Mouse (Mus musculus): Measurements from ENCODE around the gene D630023F18Rik. TPM values are rescaled to one million over a fixed set of nuclear protein-coding genes. Genes with fewer than 3 reads are reported as not detected.

Gene D630023F18Rik
- 0.08 TPM in 1 of 2 replicates, not detected in the other for polyA plus RNA-seq (2012; rRNA removed)

DNA sequence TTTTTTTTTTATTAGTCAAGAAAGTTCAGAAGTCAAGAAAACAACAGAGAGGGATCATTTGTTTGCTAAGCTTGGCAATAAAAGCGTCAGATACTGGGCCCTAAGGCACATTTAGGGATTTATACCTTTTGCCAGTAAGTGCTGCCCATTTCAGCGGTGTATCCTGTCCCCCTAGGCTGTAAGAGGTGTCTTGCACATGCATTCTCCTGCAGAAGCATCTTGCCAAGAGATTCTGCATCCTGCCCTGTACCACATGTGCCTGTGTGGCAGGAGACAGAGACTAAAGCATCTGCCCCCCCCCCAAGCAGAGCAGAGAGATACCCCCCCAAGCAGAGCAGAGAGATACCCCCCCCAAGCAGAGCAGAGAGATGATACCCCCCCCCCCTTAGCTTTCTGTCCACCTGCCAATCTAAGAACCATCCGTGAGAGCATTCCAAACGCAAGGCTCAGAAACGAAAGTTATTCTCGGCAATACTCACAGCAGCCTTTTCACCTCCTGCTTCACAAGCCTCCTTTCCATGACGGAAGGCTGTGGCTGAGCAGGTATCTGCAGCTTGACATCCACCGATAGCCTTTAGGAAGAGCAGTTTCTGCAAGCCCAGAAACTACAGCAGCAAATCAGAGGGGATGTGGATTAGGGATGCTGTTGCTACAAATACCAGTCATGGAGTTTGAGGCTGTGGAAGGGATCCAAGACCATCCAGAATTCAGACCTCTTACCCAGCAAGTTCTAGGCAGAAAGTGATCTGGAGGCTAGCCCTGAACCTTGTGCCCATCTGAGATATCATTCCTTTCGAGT lies at the start of gene D630023F18Rik:
D630023F18Rik (minus strand) TSS at position 641 of the 799 bp plus-strand sequence.
- Histone ChIP-seq H3K27me3 (ENCODE audit: control insufficient read depth, insufficient read depth, low read length) (no peaks in the 10 kb centered on the region), H3K27ac (ENCODE audit: control insufficient read depth, insufficient read depth, low read depth, low read length) (no peak within 1 kb of the TSS), H3K36me3 (ENCODE audit: control insufficient read depth, insufficient read depth, low read length) (no peaks in the 10 kb centered on the region), H3K4me1 (ENCODE audit: control insufficient read depth, insufficient read depth, low read length) (no peaks in the 10 kb centered on the region), H3K4me3 (ENCODE audit: control insufficient read depth, low read depth, low read length) (no peak within 1 kb of the TSS)
- TF ChIP-seq POLR2A (IDR thresholded peaks at IDR 0.05; ENCODE audit: control insufficient read depth, low read depth, low read length), result no peak
- no peak for TF ChIP-seq CTCF (IDR thresholded peaks at IDR 0.05; ENCODE audit: control insufficient read depth, insufficient read depth, insufficient replicate concordance, low read depth, low read length)

DNA sequence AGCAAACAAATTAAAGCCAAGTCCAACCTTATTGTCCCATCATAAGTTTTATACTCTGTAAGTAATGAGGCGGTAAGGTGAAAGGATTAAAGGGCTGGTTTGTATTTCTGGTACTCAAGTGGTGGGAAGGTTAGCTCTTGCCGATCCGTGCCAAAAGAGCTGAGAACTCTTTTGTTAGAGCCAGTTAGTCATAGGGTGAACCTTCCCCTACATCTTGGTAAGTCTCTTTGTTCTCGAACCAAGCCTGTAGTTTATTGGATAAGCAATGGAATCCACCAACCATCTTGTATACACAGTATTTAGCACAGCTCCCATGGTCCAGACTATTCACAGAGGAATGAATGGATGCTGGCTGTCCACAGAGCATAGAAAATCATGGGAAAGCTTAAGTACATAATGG lies 48.6 kb upstream of the D630023F18Rik start:
- Histone ChIP-seq H3K4me3 (ENCODE audit: control insufficient read depth, low read depth, low read length) (no peak overlapping the region), H3K4me1 (ENCODE audit: control insufficient read depth, insufficient read depth, low read length) (0 out of 2 replicates have a peak, but pooled peaks cover 2% of the 10 kb centered on the region), H3K36me3 (ENCODE audit: control insufficient read depth, insufficient read depth, low read length) (no peaks in the 10 kb centered on the region), H3K27ac (ENCODE audit: control insufficient read depth, insufficient read depth, low read depth, low read length) (no peak overlapping the region), H3K27me3 (ENCODE audit: control insufficient read depth, insufficient read depth, low read length) (no peaks in the 10 kb centered on the region)
- no peak for TF ChIP-seq POLR2A (IDR thresholded peaks at IDR 0.05; ENCODE audit: control insufficient read depth, low read depth, low read length)
- TF ChIP-seq CTCF (IDR thresholded peaks at IDR 0.05; ENCODE audit: control insufficient read depth, insufficient read depth, insufficient replicate concordance, low read depth, low read length), result no peak

DNA sequence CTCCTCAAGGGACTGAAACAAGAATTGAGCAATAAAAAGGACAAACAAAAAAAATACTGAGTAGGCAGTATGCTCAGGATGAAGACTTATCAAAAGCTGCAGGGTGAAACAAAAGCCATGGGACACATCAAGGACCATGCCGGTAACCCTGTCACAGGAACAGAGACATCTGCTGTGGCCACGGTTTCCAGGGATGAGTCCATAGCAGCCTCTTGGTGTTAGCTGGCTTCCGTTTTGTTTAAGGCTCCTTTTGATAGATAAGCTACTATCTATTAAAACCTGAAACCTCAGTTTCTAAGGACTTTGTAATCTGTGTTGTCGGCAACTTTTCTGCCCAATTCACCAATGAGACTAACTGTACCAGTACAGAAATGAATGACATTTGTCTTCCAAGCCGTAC lies 46.9 kb upstream of the D630023F18Rik start:
- no peaks in the 10 kb centered on the region for H3K4me1 ChIP-seq (ENCODE audit: control insufficient read depth, insufficient read depth, low read length)
- H3K4me3 ChIP-seq (ENCODE audit: control insufficient read depth, low read depth, low read length), result no peak overlapping the region
- H3K36me3 ChIP-seq (ENCODE audit: control insufficient read depth, insufficient read depth, low read length), result no peaks in the 10 kb centered on the region
- H3K27me3 ChIP-seq (ENCODE audit: control insufficient read depth, insufficient read depth, low read length), result no peaks in the 10 kb centered on the region
- H3K27ac ChIP-seq (ENCODE audit: control insufficient read depth, insufficient read depth, low read depth, low read length), result no peak overlapping the region
- TF ChIP-seq CTCF (IDR thresholded peaks at IDR 0.05; ENCODE audit: control insufficient read depth, insufficient read depth, insufficient replicate concordance, low read depth, low read length) (no peak), POLR2A (IDR thresholded peaks at IDR 0.05; ENCODE audit: control insufficient read depth, low read depth, low read length) (no peak)

DNA sequence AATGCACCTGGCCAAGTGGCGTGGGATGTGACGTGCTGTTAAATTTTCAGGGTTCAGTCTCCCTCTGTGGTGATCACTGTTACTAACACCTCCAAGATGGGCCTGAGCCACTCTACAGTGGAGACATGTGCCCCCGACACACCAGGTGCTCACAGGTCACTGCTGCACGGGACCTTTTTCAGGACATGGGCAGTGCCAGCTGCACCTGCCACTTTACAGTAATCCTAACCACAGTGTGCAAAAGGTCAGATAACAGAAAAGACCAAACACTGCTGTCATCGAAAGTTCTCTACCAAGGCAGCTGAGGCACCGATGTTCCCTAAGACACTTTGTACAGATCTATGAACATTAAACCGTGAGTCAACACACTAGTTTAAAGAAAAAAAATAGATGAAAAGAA lies 46.5 kb upstream of the D630023F18Rik start:
- Histone ChIP-seq H3K36me3 (ENCODE audit: control insufficient read depth, insufficient read depth, low read length) (no peaks in the 10 kb centered on the region), H3K4me3 (ENCODE audit: control insufficient read depth, low read depth, low read length) (no peak overlapping the region), H3K4me1 (ENCODE audit: control insufficient read depth, insufficient read depth, low read length) (no peaks in the 10 kb centered on the region), H3K27me3 (ENCODE audit: control insufficient read depth, insufficient read depth, low read length) (no peaks in the 10 kb centered on the region), H3K27ac (ENCODE audit: control insufficient read depth, insufficient read depth, low read depth, low read length) (no peak overlapping the region)
- TF ChIP-seq POLR2A (IDR thresholded peaks at IDR 0.05; ENCODE audit: control insufficient read depth, low read depth, low read length) (no peak), CTCF (IDR thresholded peaks at IDR 0.05; ENCODE audit: control insufficient read depth, insufficient read depth, insufficient replicate concordance, low read depth, low read length) (no peak)

DNA sequence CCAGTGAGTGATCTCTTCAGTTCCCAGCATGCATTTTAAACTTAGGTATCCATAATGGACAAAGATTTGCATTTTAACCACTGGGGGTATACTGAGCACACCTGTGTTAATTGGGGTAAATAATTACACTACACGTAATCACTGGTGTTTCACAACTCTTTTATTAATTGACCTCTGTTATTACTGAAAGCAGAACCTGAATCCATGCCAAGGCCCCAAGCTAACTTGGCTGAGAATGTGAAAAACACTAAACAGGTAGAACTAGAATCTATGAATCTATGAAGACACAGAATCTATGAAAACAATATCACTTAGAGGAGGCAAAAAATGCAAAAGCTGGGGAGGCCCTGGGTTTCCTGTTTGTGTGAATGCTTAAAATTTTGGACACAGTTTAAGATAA lies 44.5 kb upstream of the D630023F18Rik start:
- TF ChIP-seq CTCF (IDR thresholded peaks at IDR 0.05; ENCODE audit: control insufficient read depth, insufficient read depth, insufficient replicate concordance, low read depth, low read length), result no peak
- no peak for TF ChIP-seq POLR2A (IDR thresholded peaks at IDR 0.05; ENCODE audit: control insufficient read depth, low read depth, low read length)
- Histone ChIP-seq H3K4me1 (ENCODE audit: control insufficient read depth, insufficient read depth, low read length) (no peaks in the 10 kb centered on the region), H3K36me3 (ENCODE audit: control insufficient read depth, insufficient read depth, low read length) (no peaks in the 10 kb centered on the region), H3K4me3 (ENCODE audit: control insufficient read depth, low read depth, low read length) (no peak overlapping the region), H3K27ac (ENCODE audit: control insufficient read depth, insufficient read depth, low read depth, low read length) (no peak overlapping the region), H3K27me3 (ENCODE audit: control insufficient read depth, insufficient read depth, low read length) (no peaks in the 10 kb centered on the region)

DNA sequence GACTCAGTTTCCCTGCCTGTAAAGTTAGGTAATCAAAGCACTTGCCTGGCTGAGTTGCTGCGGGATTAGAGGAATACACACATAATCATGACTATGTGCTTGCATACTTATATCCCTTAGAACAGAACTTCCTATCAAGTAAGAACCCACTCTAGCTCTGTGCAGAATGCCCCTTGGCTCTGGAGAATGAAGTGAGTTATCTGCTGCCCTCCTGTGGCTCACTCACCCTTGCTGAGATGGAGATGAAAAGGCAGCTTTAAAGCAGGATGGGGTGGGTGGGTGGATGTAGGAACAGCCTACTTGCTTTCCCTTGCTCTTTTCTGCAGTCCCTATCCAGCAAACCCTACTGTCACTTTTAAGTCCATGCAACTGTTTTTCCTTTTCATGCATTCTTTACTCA lies 39.2 kb upstream of the D630023F18Rik start:
- no peak overlapping the region for H3K4me3 ChIP-seq (ENCODE audit: control insufficient read depth, low read depth, low read length)
- no peak for TF ChIP-seq POLR2A (IDR thresholded peaks at IDR 0.05; ENCODE audit: control insufficient read depth, low read depth, low read length)
- no peak for TF ChIP-seq CTCF (IDR thresholded peaks at IDR 0.05; ENCODE audit: control insufficient read depth, insufficient read depth, insufficient replicate concordance, low read depth, low read length)
- no peaks in the 10 kb centered on the region for H3K27me3 ChIP-seq (ENCODE audit: control insufficient read depth, insufficient read depth, low read length)
- no peaks in the 10 kb centered on the region for H3K36me3 ChIP-seq (ENCODE audit: control insufficient read depth, insufficient read depth, low read length)
- H3K4me1 ChIP-seq (ENCODE audit: control insufficient read depth, insufficient read depth, low read length), result no peaks in the 10 kb centered on the region
- no peak overlapping the region for H3K27ac ChIP-seq (ENCODE audit: control insufficient read depth, insufficient read depth, low read depth, low read length)

DNA sequence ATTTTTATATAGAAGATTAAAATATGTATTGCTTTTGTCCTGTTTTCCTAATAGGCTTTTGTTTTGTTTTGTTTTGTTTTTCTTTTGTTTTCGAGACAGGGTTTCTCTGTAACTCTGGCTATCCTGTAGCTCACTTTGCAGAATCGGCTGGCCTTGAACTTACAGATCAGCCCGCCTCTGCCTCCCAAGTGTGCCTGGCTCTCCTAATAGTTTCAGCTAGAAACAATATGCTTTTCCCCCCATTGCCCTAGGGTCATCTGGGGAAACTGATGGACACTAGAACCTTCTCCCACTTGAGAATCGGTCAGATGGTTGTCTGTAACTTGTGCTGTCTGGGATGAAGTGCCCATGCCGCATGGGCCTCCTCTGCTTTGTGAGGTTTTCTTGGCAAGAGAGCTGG lies 33.1 kb upstream of the D630023F18Rik start:
- no peaks in the 10 kb centered on the region for H3K27me3 ChIP-seq (ENCODE audit: control insufficient read depth, insufficient read depth, low read length)
- no peaks in the 10 kb centered on the region for H3K4me1 ChIP-seq (ENCODE audit: control insufficient read depth, insufficient read depth, low read length)
- H3K36me3 ChIP-seq (ENCODE audit: control insufficient read depth, insufficient read depth, low read length), result no peaks in the 10 kb centered on the region
- H3K4me3 ChIP-seq (ENCODE audit: control insufficient read depth, low read depth, low read length), result no peak overlapping the region
- no peak overlapping the region for H3K27ac ChIP-seq (ENCODE audit: control insufficient read depth, insufficient read depth, low read depth, low read length)
- no peak for TF ChIP-seq CTCF (IDR thresholded peaks at IDR 0.05; ENCODE audit: control insufficient read depth, insufficient read depth, insufficient replicate concordance, low read depth, low read length)
- no peak for TF ChIP-seq POLR2A (IDR thresholded peaks at IDR 0.05; ENCODE audit: control insufficient read depth, low read depth, low read length)
